ENCODE assay signal across 9 mouse cellular contexts in the genomic region with DNA sequence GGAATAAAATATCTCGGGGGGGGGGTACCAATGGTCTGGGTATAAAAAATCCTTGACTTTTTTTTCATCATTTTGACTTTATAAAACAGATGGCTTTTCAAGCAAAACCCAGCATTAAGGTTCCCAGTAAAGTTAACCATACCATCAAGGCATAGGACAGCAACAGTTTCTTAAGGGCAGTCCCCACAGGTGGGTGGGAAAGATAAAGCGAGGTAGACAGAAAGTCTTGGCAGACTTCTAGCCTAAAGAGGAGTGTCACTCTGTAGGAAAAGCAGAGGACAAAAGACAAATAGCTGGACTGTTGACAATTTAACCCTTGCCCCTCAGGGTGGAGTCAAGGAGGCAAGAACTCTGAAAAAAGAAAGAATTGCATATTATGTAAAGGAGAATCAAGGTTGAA. TPM values are rescaled to one million over a fixed set of nuclear protein-coding genes. Genes with fewer than 3 reads are reported as not detected.
DNase-seq lines count a peak whose midpoint lies in the region; ATAC-seq and TF ChIP-seq lines count a peak whose summit lies in the region.
"Had no signal": no experiment of that assay in that cellular context is flagged by ENCODE, and none has a peak within 500 bp of the region (broad histone marks: within the 10 kb centered on the region; RNA-seq: fewer than 3 reads in every experiment).

No protein-coding gene starts in this region.

- H3K4me2 ChIP-seq in kidney, embryonic 15.5 days = no peak overlapping the region
- peak overlapping the region; percentile 83 for H3K4me2 ChIP-seq in liver, embryonic 15.5 days

- no peaks in the 10 kb centered on the region for H3K36me3 ChIP-seq in kidney, adult 2 months (ENCODE audit: control insufficient read depth, insufficient read depth, low read length)
- peaks cover 8% of the 10 kb centered on the region for H3K36me3 ChIP-seq in kidney, embryonic 15.5 days
- peaks cover 28% of the 10 kb centered on the region for H3K36me3 ChIP-seq in liver, embryonic 15.5 days (replicated peaks)

- no peak for TF ChIP-seq POLR2A in kidney, adult 2 months (IDR thresholded peaks at IDR 0.05; ENCODE audit: low read depth, low read length)
- no peak for TF ChIP-seq POLR2A in bone marrow, adult 2 months (IDR thresholded peaks at IDR 0.05; ENCODE audit: borderline replicate concordance, control insufficient read depth, low read depth, low read length)

- H3K27ac ChIP-seq in kidney, adult 2 months (ENCODE audit: insufficient read depth, low read depth, low read length) = no peak overlapping the region
- H3K27ac ChIP-seq in kidney, embryonic 15.5 days = no peak overlapping the region
- no peak overlapping the region for H3K27ac ChIP-seq in bone marrow, adult 2 months (ENCODE audit: control insufficient read depth, insufficient read depth, low read depth, low read length, poor library complexity)
- H3K27ac ChIP-seq in liver, embryonic 15.5 days (replicated peaks) = peak overlapping the region; percentile 98

- 73% methylated on average over 2 of the region's 2 CpGs for WGBS in kidney, adult 2 months
- WGBS in kidney, embryonic 15.5 days = 94% methylated on average over 2 of the region's 2 CpGs
- WGBS in bone marrow, adult 2 months = 66% methylated on average over 2 of the region's 2 CpGs
- WGBS in liver, embryonic 15.5 days (ENCODE audit: insufficient replicate concordance) = 17% methylated on average over 2 of the region's 2 CpGs

- no peaks in the 10 kb centered on the region for H3K27me3 ChIP-seq in kidney, adult 2 months (replicated peaks; ENCODE audit: control insufficient read depth, insufficient read depth, low read length)
- H3K27me3 ChIP-seq in kidney, embryonic 15.5 days = no peaks in the 10 kb centered on the region
- H3K27me3 ChIP-seq in liver, embryonic 15.5 days = no peaks in the 10 kb centered on the region

- no peaks in the 10 kb centered on the region for H3K9me3 ChIP-seq in kidney, embryonic 15.5 days (replicated peaks)
- no peaks in the 10 kb centered on the region for H3K9me3 ChIP-seq in liver, embryonic 15.5 days (replicated peaks)

- H3K4me3 ChIP-seq in kidney, adult 2 months (ENCODE audit: insufficient read depth, low read depth, low read length) = no peak overlapping the region
- no peak overlapping the region for H3K4me3 ChIP-seq in kidney, embryonic 15.5 days (replicated peaks)
- H3K4me3 ChIP-seq in bone marrow, adult 2 months (replicated peaks; ENCODE audit: control insufficient read depth, low read depth, low read length) = peak overlapping the region; percentile 94
- H3K4me3 ChIP-seq in liver, embryonic 15.5 days (replicated peaks) = peak overlapping the region; percentile 81

- ATAC-seq in kidney, embryonic 15.5 days (replicated peaks; ENCODE audit: low FRiP score) = no peak
- ATAC-seq in erythroblast, adult 5-6 weeks (replicated peaks; ENCODE audit: low FRiP score, poor library complexity, severe bottlenecking) = peak; percentile 63
- ATAC-seq in liver, embryonic 15.5 days (ENCODE audit: insufficient read depth) = peak; percentile 59

- peak; percentile 17 for DNase-seq in kidney, adult 2 months
- DNase-seq in gastrocnemius, adult 18-20 months (ENCODE audit: low spot score) = no peak
- no peak for DNase-seq in ovary, adult 18-20 months (ENCODE audit: low spot score)
- DNase-seq: kidney, adult 11 months had no signal

- no peak overlapping the region for H3K9ac ChIP-seq in kidney, embryonic 15.5 days
- H3K9ac ChIP-seq in liver, embryonic 15.5 days = peak overlapping the region; percentile 97

- no peak for TF ChIP-seq CTCF in kidney, adult 2 months (conservative IDR thresholded peaks at IDR 0.05; ENCODE audit: insufficient read depth, insufficient read length, low read depth, low read length)
- TF ChIP-seq CTCF in bone marrow, adult 2 months (IDR thresholded peaks at IDR 0.05; ENCODE audit: control insufficient read depth, insufficient read depth, low read length) = no peak

- peaks cover 10% of the 10 kb centered on the region; the same call in 1 of the 2 replicates for H3K4me1 ChIP-seq in kidney, adult 2 months (ENCODE audit: control insufficient read depth, insufficient read depth, low read length)
- H3K4me1 ChIP-seq in kidney, embryonic 15.5 days = peaks cover 19% of the 10 kb centered on the region
- H3K4me1 ChIP-seq in bone marrow, adult 2 months (ENCODE audit: control insufficient read depth, insufficient read depth, low read length) = peaks cover 1% of the 10 kb centered on the region; the same call in 1 of the 2 replicates
- H3K4me1 ChIP-seq in liver, embryonic 15.5 days (replicated peaks) = peaks cover 61% of the 10 kb centered on the region

RNA-seq across cellular contexts. Expression of a gene that starts 1.5 kb away (rescaled TPM):
- polyA plus RNA-seq in kidney, adult 2 months (2012; rRNA removed) = 9.6 and 12.2 TPM in 2 replicates
- polyA plus RNA-seq in kidney, embryonic 15.5 days (2015; fragmentation: Nextera tagmentation; extraction: Ambion mirVana) = 168 and 188 TPM in 2 replicates
- polyA plus RNA-seq in bone marrow, adult 2 months (2011; ENCODE audit: insufficient read depth, insufficient read length, low replicate concordance, missing spikeins) = 53.6 and 63.6 TPM in 2 replicates
- 89.7 and 118 TPM in 2 replicates for total RNA-seq in erythroblast, adult 5-6 weeks (2015; ENCODE audit: low replicate concordance)
- total RNA-seq in erythroblast, adult 5-6 weeks (2017; ENCODE audit: low replicate concordance) = 157 and 168 TPM in 2 replicates
- 235 and 287 TPM in 2 replicates for polyA plus RNA-seq in liver, embryonic 15.5 days (2015; fragmentation: Nextera tagmentation; extraction: Ambion mirVana)
- 10 to 100 TPM; 31.1 to 36.5 TPM for total RNA-seq in gastrocnemius, adult 18-20 months (2021)

RNA-seq across cellular contexts. Expression of a gene that starts 1.6 kb away (rescaled TPM):
- 11.6 and 13.5 TPM in 2 replicates for polyA plus RNA-seq in kidney, adult 2 months (2012; rRNA removed)
- polyA plus RNA-seq in kidney, embryonic 15.5 days (2015; fragmentation: Nextera tagmentation; extraction: Ambion mirVana) = 25.2 and 27.5 TPM in 2 replicates
- polyA plus RNA-seq in bone marrow, adult 2 months (2011; ENCODE audit: insufficient read depth, insufficient read length, low replicate concordance, missing spikeins) = 8.0 and 8.9 TPM in 2 replicates
- 36.7 and 76.9 TPM in 2 replicates for total RNA-seq in erythroblast, adult 5-6 weeks (2015; ENCODE audit: low replicate concordance)
- 56.0 and 76.3 TPM in 2 replicates for total RNA-seq in erythroblast, adult 5-6 weeks (2017; ENCODE audit: low replicate concordance)
- polyA plus RNA-seq in liver, embryonic 15.5 days (2015; fragmentation: Nextera tagmentation; extraction: Ambion mirVana) = 37.4 and 40.8 TPM in 2 replicates
- total RNA-seq in gastrocnemius, adult 18-20 months (2021) = 1 to 10 TPM in 1 of 2 experiments, under 1 TPM in 1; 0.59 to 1.1 TPM

RNA-seq across cellular contexts. Expression of a gene that starts 25.8 kb away (rescaled TPM):
- 0.41 and 0.87 TPM in 2 replicates for polyA plus RNA-seq in kidney, adult 2 months (2012; rRNA removed)
- polyA plus RNA-seq in kidney, embryonic 15.5 days (2015; fragmentation: Nextera tagmentation; extraction: Ambion mirVana) = 0.12 and 0.55 TPM in 2 replicates
- polyA plus RNA-seq in bone marrow, adult 2 months (2011; ENCODE audit: insufficient read depth, insufficient read length, low replicate concordance, missing spikeins) = not detected in 2 replicates
- total RNA-seq in erythroblast, adult 5-6 weeks (2015; ENCODE audit: low replicate concordance) = not detected in 2 replicates
- total RNA-seq in erythroblast, adult 5-6 weeks (2017; ENCODE audit: low replicate concordance) = not detected in 2 replicates
- not detected in 2 replicates for polyA plus RNA-seq in liver, embryonic 15.5 days (2015; fragmentation: Nextera tagmentation; extraction: Ambion mirVana)
- 1 to 10 TPM in 1 of 2 experiments, under 1 TPM in 1; 0.83 to 1.9 TPM for total RNA-seq in gastrocnemius, adult 18-20 months (2021)
- total RNA-seq: liver, adult 2 months had no signal
- polyA plus RNA-seq: liver, adult 2 months had no signal

Comparison
In these comparisons a context has a peak if more than half of its experiments do, and no peak if none do; other contexts are left out.
1. H3K4me3 ChIP-seq: peak in bone marrow, adult 2 months (single experiment) and liver, embryonic 15.5 days (single experiment); none in kidney, adult 2 months (single experiment) and kidney, embryonic 15.5 days (single experiment).